Mouse (Mus musculus) adrenal gland, adult 8-10 months (tissue): ENCODE measurements around the gene Gm13769. TPM values are rescaled to one million over a fixed set of nuclear protein-coding genes. Genes with fewer than 3 reads are reported as not detected.
"Not testable (repeated sequence)": the region's sequence is repeated elsewhere in the genome, so short reads cannot be mapped to it uniquely, and the experiment has no call there.

Experiments
- DNase-seq: peaks from one replicate; pipeline ENCODE4 v3.0.0; 2022
- total RNA-seq, 4 experiments: library from RNA; stranded (reverse); gene quantifications; 2 replicates each; pipeline ENCODE4 v1.2.4; 2022

The Gm13769 gene
- under 1 TPM in 1 of 4 experiments, not detected in 3; 0.15 TPM for total RNA-seq

DNA sequence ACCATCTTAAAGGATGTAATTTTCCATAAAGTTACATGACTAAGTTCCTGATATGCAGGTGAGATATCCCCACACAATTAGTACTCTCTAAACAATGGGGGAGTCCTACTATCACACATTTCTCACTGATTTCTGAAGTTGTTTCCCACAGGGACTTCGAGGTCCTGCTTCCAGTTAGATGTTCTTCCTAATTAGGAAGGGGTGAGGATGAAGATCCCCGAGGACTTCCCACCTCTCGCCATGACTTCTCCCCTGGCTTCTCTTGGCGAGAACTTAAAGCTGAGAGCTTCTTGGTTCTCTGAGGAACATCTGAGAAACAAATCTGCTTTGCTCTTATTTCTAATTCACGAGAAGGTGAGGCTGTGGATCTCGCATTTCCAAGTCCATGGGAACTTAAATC lies at the start of gene Gm13769:
TSS of gene Gm13769 (plus strand) at position 301 of the 400 bp plus-strand sequence.
- DNase-seq: not testable (repeated sequence)

DNA sequence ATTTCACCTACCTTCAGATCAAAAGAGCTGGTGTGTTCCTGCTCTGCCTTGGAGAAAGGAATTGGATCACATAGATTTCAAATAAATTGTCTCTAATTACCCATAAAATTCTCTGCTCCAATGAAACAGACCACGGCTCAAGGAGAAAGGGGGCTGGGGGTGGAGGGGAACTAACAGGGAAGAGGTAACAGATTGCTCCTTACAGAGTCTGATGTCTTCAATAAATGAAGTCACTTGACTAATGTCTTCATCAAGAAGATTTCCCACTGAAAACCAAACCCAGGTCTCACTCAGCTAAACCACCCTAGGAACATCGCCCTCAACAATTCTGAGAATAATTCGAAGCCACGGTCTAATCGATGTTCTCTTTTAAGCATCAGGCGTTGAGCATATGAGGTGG lies 29.3 kb upstream of the Gm13769 start, which contains the start of gene Olfr1272:
TSS of gene Olfr1272 (minus strand) at position 101 of the 400 bp plus-strand sequence.
- DNase-seq: no peak

DNA sequence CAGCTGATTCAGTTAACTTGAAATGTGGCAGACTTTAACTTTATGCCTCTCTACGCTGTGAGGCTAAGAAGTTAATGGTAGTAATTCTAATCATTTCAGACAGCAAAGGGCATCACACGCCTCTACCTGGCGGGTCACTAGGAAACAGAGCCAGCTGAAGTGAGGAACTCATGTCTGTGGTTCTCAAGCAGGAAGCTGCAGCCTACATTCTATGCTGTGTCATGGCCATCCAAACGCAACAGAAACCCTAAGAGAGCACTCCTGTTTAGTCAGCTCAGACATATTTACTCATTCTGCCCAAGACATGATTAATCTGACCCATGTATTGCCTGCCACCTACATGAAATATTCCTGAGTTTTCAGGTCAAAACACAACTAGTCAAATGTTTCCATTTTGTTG lies 24.7 kb downstream of the Gm13769 start:
- not testable (repeated sequence) for DNase-seq

DNA sequence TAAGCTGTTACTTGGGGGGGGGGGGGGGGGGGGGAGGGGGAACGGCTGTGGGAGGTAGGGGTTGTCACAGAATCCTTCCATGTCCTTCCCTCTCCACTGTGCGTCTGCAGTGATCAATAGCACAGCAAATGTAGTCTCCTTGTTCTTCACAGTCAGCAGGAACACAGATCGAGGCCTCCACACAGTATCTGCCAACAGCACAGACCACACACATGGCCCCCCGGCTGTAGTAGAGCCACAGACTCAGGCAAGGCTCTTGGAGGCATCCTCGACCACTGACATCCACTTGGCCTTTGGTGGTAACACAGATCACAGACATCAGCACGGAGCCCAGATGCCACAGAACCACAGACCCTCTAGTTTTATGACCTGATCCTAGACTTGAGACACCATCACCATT lies 29.0 kb downstream of the Gm13769 start:
- not testable (repeated sequence) for DNase-seq

DNA sequence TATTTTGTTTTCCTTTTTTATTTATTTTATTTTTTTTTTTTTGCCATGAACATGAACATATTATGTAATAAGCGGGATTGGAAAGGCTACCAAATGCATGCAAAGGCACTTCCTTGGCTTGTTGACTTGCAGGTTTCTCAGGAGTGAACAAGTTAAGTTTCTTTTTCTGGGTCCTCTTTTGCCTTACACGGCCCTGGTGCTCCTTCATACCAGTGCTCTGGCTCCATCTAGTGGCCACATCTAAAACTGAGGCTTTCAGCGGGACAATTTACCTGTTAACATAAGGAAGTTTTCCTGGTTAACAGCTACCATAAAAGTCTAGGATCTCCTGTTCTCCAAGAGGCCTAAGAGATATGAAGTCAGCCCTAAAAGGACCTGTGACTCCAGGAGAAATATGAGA lies 29.5 kb downstream of the Gm13769 start:
- DNase-seq: not testable (repeated sequence)

DNA sequence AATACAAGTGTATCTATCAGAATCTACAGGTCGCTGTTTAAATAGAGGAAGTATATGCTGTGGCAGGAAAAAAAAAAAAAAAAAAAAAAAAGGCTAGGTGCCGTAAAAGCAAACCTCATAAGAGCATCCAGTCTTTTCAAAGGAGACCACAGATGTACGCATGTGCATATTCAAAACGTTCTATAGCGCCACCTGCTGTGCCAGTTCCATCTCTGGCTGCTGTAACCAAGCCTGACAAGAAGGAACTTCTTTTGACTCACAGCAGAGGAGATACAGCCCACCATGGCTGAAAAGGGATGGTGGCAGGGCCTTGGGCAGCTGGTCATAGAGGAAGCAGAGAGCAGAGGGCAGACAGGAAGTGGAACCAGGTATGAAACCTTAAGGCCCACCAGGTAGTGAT lies 37.2 kb downstream of the Gm13769 start:
- not testable (repeated sequence) for DNase-seq

DNA sequence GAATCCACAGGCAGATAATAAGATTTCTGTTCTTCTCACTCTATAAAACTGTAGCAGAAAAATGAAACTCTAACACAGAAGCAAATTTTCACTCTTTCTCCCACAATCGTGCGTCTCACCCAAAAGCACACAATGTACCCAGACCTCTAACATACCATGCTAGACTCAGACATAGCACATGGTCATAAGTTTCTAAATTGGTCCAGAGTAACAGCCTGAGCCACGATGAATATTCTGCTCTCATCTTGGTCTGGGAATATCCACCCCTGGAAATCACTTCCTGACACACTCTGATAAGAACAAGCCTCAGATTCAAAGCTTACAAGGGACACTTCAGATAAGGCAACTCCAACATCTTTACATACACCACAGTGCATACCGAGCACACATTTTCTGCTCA lies 38.2 kb downstream of the Gm13769 start:
- not testable (repeated sequence) for DNase-seq

Other genes with a start within 250 kb of the Gm13769 start
- gene Olfr1269, start 200.8 kb upstream of the Gm13769 start, total RNA-seq: not detected
- not detected for gene Olfr32, start 179.9 kb upstream of the Gm13769 start, total RNA-seq
- not detected for gene Olfr1270, start 169.1 kb upstream of the Gm13769 start, total RNA-seq
- gene Olfr1506, start 97.7 kb upstream of the Gm13769 start, total RNA-seq: under 1 TPM in 1 of 4 experiments, not detected in 3; 0.11 TPM
- not detected for gene Olfr142, start 64.6 kb upstream of the Gm13769 start, total RNA-seq
- not detected for gene Olfr1271, start 51.2 kb upstream of the Gm13769 start, total RNA-seq
- not detected for gene Olfr1272, start 29.4 kb upstream of the Gm13769 start, total RNA-seq
- not detected for gene Olfr1274-ps, start 76.5 kb downstream of the Gm13769 start, total RNA-seq